Mouse (Mus musculus) spleen, postnatal 10 days (tissue): ENCODE results near the gene Smarcd2.

ENCODE experiments used
- DNase-seq, 2 experiments: peaks; one replicate each; pipeline ENCODE4 v3.0.0; 2021 to 2022; ENCODE audit warnings: low spot score in 2 of 2

Gene Smarcd2

GRCm38 (mm10) chr11:106276454-106276853, 3.7 kb upstream of the Smarcd2 start, which contains the start of gene Tcam1:
TSS of gene Tcam1 (plus strand) at chr11:106276672.
- peak; percentile 90 to 94 for DNase-seq

- DNase-seq = peak in 1 of 2 experiments; percentile 28
These were observed 2.2 kb upstream of the Smarcd2 start for GRCm38 (mm10) chr11:106274971-106275411.

- no peak for DNase-seq
These were observed 1.6 kb upstream of the Smarcd2 start for GRCm38 (mm10) chr11:106274374-106274773.

GRCm38 (mm10) chr11:106273811-106274210, 1.0 kb upstream of the Smarcd2 start:
- no peak for DNase-seq

GRCm38 (mm10) chr11:106273311-106273684, 526 bp upstream of the Smarcd2 start:
- DNase-seq = no peak

GRCm38 (mm10) chr11:106271794-106272643, 753 bp downstream of the Smarcd2 start:
- DNase-seq = peak in 1 of 2 experiments; percentile 75

- DNase-seq = peak in 1 of 2 experiments; percentile 31
These were observed 1.5 kb downstream of the Smarcd2 start for GRCm38 (mm10) chr11:106271131-106271793.

GRCm38 (mm10) chr11:106269060-106269431, 3.7 kb downstream of the Smarcd2 start:
- DNase-seq = peak in 1 of 2 experiments; percentile 31

- DNase-seq = no peak
These were observed 4.3 kb downstream of the Smarcd2 start for GRCm38 (mm10) chr11:106268326-106269059.

GRCm38 (mm10) chr11:106267871-106268270, 4.9 kb downstream of the Smarcd2 start:
- no peak for DNase-seq

- DNase-seq = peak in 1 of 2 experiments; percentile 32
These were observed 5.4 kb downstream of the Smarcd2 start for GRCm38 (mm10) chr11:106267311-106267852.

GRCm38 (mm10) chr11:106266431-106266830, 6.3 kb downstream of the Smarcd2 start:
- DNase-seq = no peak

- no peak for DNase-seq
These were observed 7.2 kb downstream of the Smarcd2 start for GRCm38 (mm10) chr11:106265570-106265969.

GRCm38 (mm10) chr11:106264988-106265387, 7.8 kb downstream of the Smarcd2 start:
- no peak for DNase-seq

- no peak for DNase-seq
These were observed 8.8 kb downstream of the Smarcd2 start for GRCm38 (mm10) chr11:106263963-106264362.

GRCm38 (mm10) chr11:106260826-106261450, 11.8 kb downstream of the Smarcd2 start:
- DNase-seq = no peak

- DNase-seq = peak in 1 of 2 experiments; percentile 47
These were observed 16.0 kb downstream of the Smarcd2 start for GRCm38 (mm10) chr11:106256775-106257174.

- DNase-seq = peak; percentile 98 to 100
These were observed 16.9 kb downstream of the Smarcd2 start, which contains the start of the genes Ftsj3 and Psmc5 for GRCm38 (mm10) chr11:106255685-106256451. TSS of gene Ftsj3 (minus strand) at chr11:106256079. TSS of gene Psmc5 (plus strand) at chr11:106256154.

GRCm38 (mm10) chr11:106255174-106255573, 17.6 kb downstream of the Smarcd2 start:
- no peak for DNase-seq

- no peak for DNase-seq
These were observed 18.0 kb downstream of the Smarcd2 start for GRCm38 (mm10) chr11:106254767-106255166.
